Mouse (Mus musculus): ENCODE data around the gene Ube2e2. TPM values are rescaled to one million over a fixed set of nuclear protein-coding genes. Genes with fewer than 3 reads are reported as not detected.
A peak's percentile ranks its signal among the peaks of the same experiment; 100 is the strongest.
"Not testable (repeated sequence)": the region's sequence is repeated elsewhere in the genome, so short reads cannot be mapped to it uniquely, and the experiment has no call there.

The Ube2e2 gene
- total and polyA plus RNA-seq, 3 experiments, result 32.0 to 80.4 (median 45.3) TPM

DNA sequence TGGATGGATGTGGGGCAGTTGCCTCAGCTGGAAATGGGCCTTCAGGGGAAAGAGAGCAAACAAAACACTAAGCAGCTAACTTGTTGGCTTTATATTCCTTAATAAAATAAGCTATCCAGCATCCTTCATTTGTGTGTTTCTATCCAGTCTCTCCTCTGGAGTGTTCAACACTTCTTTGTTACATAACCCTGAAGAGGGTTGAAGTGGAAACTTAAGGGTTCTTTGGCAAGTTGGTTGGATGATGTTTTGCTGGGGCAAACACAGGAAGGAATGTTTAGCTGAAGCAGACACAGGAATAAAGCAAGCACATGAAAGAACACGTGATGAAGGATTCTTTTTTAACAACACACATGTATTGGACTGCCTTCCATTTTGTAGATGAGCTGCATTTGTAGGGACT, 256.3 kb downstream of the Ube2e2 start:
- DNase-seq, result no peak

DNA sequence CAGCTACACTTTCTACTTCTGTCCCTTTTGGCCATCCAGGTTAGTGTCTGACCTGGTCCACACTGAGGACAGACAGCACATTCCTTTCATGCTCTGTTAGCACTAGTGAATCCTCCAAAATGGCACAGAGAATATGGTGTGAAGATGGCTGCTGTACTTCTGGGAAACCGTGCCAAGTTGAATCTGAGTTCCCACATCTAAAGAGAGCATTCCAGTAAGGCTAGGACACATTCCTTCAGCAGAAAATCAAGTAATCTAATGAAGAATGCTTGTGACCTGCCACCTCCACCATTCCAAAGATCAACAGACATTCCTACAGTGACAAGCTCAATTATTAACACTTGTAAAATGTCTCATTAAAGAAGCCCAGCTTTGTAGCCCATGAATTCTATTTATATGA, 265.9 kb downstream of the Ube2e2 start:
- DNase-seq, result no peak

DNA sequence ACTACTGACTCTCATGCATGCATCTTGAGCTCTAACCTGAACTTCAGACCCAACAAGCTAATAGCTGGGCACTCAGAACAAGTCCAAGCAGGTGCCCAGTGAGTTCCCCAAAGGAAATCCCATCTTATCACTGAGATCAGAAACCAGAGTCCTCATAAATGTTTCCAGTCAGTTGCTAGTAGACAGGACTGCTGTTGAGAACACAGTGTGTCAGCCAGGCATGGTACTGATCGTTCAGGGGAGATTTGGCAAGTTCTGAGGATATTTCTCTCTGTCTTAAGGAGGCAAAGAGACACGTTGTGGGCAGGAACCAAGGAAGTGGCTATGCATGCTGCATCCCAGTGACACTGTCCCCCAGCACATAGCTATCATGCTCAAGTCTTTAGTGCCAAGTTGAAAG, 275.5 kb downstream of the Ube2e2 start:
- DNase-seq, result no peak

DNA sequence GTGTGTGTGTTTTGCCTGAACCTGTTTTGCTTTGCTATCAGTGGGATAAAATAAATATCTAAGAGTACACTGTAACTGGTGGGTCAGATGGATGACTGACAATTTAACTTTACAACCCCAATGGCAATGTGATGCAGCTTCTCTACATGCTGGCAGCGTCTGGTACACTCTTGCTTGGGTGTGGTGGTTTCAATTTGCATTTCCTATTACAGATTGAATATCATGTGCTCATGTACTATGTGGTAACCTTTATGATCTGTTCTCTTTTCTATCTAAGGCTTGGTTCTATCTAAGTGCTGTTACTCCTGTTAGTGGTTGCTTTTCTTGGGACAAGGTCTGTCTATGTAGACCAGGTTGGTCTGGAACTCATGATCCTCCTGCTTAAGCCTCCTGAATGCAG, 292.1 kb downstream of the Ube2e2 start:
- no peak for DNase-seq

DNA sequence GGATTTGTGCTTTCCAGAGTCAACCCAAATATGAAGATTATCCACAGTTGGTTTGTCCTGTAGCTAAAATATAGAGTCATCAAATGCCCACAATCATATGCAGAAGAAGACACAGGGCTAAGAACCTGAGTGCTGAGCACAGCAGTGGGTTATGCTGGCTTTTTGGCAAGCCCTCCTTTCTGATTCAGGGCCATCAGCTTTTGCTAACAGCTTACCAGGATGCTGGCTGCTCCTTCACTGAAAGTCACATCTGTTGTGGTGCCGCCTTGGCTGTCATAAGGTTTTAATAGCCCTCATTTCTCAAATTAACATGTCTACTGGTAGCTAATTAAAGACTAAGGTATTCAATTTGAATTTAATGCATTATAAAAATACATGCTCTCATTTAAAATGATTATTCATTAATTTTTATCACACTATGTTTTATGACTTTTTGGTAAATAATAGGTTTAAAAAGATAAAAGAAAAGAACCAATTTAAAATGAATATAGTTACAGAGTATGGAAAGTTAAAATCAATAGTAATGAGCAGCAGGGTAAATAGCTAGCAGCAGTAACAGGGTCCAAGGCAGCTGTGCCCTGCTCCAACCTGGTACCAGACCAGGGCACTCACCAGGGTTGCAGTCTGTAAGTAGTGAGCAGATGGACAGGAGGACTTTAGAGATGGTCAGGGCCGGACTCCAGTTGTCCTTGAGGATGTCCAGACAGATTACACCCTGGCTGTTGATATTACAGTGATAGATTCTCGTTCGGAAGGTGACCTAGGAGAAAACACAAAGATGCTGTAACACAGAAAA, 307.6 kb downstream of the Ube2e2 start:
- no peak for DNase-seq

DNA sequence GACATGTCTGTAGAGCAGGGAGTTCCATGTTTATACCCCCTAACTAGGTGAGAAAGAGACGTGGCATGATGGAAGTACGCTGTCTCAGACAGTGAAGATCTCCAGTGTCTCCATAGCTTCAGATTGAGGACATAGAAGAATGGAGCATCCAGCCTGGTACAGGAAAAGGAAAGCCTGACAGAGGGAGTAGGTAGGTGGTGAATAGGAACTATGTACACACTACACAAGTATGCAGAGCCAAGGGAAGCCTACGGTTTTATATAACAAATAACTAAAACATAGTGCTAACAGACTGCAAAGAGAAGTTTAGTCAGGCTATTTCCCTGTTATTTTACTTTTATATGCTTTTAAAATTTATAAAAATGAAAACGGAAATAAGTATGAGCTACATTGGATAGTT, 312.3 kb downstream of the Ube2e2 start:
- DNase-seq, result no peak

DNA sequence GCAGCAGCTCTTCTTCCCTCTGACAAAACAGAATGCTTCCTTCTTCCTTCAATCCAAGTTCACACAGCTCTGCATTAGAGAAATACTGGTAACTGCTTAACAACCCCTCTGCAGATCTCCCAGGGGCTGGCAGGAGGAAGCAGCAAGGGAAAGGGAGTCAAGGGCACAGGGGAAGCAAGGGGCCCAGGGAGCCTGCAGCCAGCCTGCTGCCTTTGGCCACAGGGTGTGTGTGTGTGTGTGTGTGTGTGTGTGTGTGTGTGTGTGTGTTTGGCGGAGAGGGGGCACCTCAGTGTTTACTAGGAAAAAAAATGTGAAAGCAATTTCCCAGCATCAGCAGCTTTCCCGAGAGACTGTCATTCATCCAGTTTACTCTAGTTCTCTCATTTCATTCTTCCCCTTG, 319.3 kb downstream of the Ube2e2 start:
- DNase-seq, result no peak

DNA sequence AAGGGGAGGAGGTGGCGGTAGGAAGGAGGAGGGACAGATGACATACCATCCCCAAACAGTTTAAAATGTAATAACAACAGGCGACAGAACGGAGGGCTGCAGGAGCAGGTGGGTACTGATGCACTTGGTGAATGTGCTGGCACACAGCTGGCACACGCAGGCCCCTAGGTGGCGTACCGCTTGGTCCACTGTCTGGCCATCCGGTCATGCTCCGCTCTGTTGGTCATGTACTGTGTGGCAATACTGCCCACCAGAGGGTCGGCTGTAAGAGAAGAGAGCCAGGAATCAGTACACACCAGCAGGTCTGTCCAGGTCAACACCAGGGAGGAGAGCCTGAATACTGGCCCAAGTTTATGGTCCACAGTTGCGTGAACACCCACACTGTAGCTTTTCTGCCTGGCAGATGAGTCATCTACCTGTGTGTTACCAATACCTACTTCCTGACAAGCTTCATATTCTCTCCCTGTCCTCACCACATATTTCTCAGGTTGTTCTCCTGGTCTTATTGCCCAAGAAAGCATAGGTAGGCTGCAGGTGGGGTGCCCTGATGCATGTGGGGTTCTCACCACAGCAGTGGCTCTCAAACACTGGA, 319.8 kb downstream of the Ube2e2 start:
- DNase-seq, result no peak

DNA sequence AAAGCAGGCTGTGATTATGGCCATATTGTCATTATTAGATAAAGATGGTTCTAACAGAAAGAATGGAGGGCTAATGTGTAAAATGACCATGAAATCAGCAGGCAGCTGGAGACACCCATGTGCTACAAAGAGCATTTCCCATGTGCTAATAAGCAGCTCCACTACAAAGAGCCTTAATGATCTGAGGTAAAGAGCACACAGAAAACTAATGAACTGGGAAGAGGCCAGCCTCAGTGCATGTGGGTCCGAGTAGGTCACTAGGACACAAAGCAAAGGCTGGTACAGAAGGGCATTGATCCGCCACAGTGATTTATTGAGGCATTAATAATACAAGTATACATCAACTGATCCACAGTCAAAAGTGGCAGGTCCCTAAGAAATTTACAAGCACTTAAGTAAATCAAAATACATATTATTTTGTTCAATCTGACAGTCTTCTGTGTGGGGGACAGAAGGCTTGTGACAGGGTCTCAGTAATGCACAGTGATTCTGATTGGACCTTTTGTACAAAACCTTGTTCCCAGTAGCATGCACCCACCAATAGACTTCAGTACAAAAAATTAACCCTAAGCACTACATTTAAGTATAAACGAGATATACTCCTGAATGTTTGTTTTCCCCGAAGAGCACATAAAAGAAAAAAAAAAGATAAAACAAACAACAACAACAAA, 320.6 kb downstream of the Ube2e2 start:
- no peak for DNase-seq

DNA sequence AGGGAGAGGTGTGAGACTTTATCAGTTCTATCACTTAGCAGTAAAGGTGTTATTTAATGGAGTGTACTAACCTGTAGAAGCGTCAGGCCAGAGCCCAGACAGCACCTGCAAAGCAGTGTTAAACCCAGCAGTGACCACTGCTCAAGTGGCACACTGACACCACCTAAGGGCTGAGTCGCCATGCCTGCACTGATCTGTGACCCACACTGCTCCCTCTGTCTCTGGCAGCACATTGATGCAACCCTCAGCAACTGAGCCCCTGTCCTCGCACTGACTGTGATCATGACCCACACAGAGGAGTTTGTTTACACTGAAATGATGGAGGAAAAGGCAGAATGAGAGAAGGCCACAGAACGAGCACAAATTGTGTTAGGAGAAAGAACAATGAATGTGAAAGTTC, 321.2 kb downstream of the Ube2e2 start:
- DNase-seq, result no peak

DNA sequence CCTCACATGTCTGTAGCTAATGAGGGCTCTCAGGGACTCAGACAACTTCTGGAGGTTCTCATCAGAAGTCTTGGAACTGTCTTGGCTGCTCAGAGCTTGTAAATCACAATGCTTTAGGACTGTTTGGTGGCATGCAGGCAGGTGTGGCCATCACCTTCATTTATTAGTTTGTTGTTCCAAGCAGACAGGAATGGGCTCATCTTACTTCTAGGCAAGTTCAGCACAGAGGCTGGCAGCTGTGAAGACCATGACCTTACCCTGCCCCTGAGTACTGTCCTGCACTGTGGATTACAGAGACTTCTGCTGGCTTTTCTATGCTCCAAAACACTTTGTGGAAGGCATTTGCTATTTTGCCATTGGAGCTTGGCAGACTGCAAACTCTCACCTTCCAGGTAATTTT, 324.5 kb downstream of the Ube2e2 start:
- no peak for DNase-seq

DNA sequence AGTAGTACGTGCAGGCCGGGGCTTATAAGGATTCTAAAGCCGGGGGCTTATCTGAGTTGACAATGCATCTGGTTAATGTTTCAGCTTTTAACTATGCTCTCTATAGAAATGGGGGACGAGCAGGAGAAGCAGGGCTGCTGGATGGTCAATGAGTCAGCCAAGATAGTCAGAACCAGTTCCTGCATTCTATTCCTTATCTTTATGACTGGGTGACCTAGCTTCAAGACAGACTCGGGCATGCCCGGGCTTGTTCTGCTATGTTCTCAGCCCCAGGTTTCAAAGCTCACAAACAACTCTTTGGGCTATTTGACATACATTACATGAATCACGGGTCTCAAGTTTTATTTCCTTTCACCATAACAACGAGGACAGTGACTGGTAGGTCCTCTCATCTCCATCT, 329.1 kb downstream of the Ube2e2 start:
- DNase-seq, result not testable (repeated sequence)

DNA sequence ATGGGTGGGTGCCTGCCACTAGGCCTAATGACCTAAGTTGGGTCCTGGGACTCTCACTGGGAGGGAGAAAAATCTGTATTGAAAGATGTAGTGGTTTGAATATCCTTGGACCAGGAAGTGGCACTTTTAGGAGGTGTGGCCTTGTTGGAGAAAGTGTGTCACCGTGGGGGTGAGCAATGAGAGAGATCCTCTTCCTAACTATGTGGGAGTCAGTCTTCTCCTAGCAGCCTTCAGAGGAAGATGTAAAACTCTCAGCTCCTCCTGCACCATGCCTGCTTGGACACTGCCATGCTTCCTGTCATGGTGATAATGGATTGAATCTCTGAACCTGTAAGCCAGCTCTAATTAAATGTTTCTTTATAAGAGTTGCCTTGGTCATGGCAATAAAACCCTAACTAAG, 338.8 kb downstream of the Ube2e2 start:
- peak; percentile 3 for DNase-seq

DNA sequence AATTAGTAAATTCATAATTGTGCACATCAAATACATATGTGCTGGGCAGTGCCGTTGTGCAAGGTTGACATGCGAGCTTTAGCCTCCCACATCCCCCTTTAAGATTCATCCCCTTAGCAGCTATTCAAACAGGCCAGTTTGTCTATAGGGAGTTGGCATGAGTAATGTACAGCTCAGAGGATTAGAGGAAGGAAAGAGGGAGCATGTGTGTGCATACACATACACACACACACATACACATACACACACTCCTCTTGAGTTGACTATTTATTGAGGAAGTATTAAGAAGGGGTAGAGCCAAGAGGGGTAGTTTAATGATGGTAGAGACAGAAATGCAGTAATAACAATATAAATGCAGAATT, 339.5 kb downstream of the Ube2e2 start:
- DNase-seq, result no peak

DNA sequence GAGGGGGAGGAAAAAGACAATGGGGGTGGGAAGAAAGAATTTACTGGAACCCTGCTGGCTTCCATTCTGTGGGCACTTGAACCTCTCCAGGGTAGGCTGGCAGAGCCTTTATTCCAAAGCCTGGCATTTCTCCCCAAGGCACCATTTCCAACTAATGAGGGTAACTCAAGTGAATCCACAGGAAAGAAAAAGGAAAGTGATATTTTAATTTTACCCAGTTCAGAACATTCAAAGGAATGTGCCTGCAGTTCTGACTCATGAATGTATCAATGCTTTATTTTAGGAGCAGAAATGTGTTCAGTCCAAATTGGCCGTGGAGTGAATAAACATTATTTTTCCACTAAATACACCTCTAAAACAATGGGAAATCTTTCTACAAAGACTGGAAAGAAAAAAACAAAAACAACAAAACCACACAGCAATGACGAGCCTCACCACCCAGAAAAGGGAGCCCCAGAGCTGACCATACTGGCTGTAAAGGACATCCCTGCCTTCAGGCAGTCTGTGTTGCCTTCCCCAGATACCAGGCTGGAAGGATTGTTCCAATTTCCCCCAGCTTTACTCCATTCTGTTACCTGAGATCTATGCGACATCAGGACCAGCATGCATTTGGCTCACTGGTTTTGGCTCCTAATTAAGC, 340.0 kb downstream of the Ube2e2 start:
- no peak for DNase-seq

DNA sequence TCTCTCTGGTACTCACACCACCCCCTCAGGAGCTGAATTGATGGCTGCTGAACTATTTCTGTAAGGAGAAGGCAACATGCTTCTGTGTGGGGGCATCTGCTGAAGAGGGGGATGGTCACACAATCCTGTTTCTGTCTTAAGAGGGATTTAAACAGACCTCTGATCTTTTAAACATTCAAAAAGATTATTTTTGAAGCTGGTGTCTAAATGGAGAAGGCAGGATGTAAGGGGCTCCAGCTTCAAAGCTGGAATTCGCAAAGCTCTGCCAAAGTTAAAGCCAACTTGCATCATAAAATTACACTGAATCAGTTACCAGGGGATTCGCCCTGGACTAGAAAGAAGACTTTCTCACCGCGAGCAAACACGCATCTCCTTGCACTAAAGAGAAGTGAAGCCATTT, 346.5 kb downstream of the Ube2e2 start:
- DNase-seq, result no peak

DNA sequence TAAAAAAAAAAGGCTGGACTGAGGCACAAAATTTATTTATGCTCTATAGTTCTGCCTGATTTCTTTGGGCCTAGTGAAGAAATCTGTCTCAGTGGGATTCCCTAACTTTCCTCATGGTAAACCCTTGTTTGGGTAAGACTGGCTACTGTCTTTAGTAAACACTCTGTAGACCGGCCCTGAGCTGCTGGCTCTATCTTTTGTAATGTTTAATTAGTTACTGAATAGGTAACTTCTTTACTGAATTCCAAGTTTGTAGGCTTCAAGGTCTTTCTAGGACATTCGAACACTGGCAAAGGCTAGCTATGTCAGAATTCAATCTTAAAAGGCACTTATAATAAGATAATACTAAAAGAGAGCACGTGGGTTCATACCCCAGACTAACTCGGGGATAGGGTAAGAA, 355.0 kb downstream of the Ube2e2 start:
- not testable (repeated sequence) for DNase-seq

DNA sequence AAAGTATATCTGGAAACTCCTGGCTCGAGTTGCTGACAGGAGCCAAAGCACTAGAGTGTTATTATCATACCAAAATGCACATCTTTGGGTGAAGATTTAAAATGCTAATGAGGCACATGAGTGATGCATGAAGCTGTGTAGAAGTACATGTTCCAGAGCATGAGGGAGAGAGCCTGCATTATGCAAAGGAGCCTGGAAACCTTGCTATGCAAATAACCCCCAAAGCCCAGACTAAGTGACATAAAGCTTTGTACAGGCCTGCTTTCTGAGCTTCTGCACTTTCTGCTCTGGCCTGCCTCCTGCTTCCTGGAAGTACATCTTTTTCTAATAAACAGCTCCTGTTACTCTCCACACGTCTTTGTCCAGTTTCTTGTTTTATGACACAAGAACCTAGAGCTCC, 363.2 kb downstream of the Ube2e2 start:
- no peak for DNase-seq

DNA sequence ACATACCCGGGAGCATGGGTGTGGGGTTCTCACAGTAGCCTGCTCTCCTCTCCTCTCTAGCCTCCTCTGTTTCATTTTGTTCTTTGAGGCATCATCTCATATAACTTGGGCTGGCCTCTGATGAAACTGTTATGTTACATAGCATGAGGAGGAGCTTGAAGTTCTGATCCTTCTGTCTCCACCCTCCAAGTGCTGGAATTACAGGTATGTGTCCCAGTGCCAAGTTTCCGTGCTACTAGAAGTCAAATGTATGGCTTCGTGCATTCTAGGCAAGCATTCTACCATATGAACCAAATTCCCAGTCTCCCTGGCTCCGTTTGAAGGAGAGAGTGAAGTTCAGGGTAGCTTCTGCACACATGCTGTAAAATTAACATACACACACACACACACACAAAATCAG, 363.6 kb downstream of the Ube2e2 start:
- DNase-seq, result no peak

Measured in adrenal gland, adult 2 months (tissue).